Mouse (Mus musculus) E14TG2a.4 (cell line): ENCODE data around the gene Man2b2.

Experiments
- CTCF ChIP-seq: conservative IDR thresholded peaks from 2 replicates; pipeline ENCODE4 v1.5.1; 2014; ENCODE audit warnings: low read length
- NANOG ChIP-seq: IDR thresholded peaks from 2 replicates; pipeline ENCODE4 v1.6.1; 2014; ENCODE audit warnings: borderline replicate concordance, low read length, mixed read lengths
- POU5F1 ChIP-seq: IDR thresholded peaks from 2 replicates; pipeline ENCODE4 v1.6.1; 2014; ENCODE audit warnings: low read length, borderline replicate concordance

DNA sequence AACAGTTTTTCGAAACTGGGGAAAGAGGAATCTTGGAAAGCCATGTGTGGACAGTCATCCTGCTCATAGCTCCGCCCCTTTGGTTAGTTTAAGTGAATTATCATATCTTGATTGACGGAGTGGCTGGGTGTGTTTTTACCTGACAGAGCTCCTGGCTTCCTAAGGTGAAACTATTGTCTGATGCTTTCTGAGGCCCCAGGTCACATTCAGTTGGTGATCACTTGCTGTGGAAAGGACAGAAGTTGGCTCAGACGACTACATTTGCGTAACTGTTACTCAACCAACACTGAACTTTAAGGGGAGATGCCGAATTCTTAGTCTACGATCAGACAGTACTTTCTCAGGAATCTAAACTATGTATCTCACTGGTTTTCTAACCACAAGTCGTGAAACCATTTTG, 33.2 kb downstream of the Man2b2 start:
- TF ChIP-seq CTCF = no peak
- no peak for TF ChIP-seq NANOG
- TF ChIP-seq POU5F1 = no peak
